Mouse (Mus musculus) 3134 (cell line): ENCODE measurements around the gene 2010315B03Rik.

Experiments
- DNase-seq: peaks from one replicate; pipeline ENCODE4 v3.0.0-alpha.2; 2011; ENCODE audit warnings: low spot score; ENCODE audit not compliant: insufficient read length; ENCODE audit errors: extremely low read depth

The 2010315B03Rik gene

DNA sequence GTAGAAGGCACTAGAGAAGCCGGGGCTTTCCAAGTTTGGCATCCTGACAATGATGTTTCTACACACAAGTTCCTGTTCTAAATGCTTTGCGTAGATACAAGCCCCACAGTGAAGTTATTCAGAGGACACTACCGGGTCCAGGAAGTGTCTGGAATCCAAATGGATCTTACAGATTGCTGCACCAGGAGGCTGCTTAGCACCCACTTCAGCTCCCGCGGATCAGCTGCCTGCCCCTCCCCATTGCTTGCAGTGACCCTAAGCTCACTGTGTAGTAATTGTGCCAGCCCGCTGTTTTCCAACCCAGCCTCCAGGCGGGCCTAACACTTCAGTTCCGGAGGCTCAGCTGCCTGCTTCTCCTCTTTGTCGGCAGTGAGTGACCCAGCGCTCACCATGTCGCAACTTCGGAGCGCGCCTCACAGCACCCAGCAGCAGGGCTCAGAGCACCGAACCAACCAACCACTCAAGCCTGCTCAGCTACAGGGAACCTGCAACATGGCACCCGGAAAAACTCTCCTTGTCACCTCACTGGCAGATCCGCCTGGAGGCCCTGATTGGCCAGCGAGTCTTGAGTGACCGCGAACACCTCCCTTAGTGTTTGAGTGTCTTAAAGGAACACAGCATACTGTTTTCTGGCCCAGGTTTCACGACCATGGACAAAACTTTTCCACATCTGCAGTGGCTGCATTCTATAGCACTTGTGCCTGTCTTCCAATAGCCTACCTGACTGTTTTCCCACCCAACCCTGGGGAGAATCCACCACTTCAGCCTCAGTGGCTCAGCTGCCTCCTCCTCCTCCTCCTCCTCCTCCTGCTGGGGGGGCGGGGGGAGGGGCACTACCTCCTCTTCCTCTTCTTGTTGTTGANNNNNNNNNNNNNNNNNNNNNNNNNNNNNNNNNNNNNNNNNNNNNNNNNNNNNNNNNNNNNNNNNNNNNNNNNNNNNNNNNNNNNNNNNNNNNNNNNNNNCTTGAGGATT is at the start of gene 2010315B03Rik:
Gene 2010315B03Rik (minus strand): TSS at position 526 of the 972 bp plus-strand sequence.
- peak; percentile 87 for DNase-seq

DNA sequence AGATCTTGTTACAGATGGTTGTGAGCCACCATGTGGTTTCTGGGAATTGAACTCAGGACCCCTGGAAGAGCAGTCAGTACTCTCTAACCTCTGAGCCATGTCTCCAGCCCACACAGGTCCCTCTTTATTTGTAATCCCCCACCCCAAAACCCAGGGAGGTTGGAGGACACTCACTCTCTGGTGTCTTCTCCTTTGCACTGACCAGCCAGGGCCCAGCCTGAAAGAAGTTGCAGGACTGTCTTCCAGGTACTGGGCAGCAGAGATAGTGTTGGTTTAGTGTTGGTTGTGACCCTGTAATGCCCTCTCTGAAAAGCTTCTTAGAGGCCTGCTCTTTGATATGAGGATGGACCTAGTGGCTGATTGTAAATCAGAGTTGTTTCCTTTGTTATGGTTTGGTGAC is 994 bp downstream of the 2010315B03Rik start:
- no peak for DNase-seq

DNA sequence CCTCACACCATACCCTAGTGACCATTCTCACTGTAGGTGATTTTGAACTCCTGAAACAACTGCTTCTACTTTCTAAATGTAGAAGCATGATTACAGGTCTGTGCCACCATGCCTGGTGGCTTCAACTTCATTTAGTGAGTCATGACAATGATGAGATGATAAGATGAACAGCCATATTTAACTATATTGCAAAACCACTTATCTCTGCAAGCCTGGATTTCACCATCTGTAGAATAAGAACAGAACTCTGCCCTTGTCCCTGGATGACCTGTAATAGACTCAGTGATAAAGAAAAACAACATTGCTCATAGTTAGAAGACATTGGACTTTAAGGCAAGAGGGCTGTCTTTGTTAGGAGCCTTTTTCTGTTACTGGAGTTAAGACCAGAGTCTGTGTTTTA is 24.2 kb downstream of the 2010315B03Rik start:
- no peak for DNase-seq

DNA sequence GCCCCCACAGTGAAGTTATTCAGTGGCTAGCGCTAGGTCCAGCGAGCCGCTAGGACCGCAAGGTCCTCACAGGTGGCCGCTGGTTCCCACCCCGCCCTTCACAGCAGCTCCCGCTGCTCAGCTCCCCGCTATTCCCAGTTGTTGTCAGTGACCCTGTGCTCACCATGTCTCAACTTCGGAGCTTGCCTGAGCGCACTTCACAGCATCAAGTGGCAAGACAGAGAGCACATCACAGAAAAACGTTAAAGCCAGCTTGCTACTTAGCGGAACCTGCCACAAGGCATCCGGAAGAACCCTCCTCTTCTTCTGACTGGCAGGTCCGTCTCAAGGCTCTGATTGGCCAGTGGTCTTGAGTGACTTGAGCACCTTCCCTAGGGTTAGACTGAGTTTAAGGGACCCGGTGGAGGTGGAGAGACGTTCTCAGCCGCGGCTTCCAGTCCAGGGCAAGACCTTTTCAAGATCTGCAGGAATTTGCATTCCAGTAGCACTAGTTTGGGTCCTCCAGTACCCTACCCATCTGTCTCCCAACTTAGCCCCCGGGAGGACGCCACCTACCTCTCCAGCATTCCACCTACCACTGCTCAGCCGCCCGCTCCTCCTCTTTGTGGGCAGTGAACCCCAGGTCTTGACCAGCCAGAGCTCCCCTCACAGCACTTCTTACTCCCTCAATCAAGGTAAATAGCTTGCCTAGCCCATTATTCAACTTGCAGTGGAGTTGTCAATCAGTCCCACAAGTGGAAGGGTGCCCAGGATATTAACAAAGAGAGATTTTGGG is 30.4 kb downstream of the 2010315B03Rik start:
- DNase-seq: peak; percentile 86

DNA sequence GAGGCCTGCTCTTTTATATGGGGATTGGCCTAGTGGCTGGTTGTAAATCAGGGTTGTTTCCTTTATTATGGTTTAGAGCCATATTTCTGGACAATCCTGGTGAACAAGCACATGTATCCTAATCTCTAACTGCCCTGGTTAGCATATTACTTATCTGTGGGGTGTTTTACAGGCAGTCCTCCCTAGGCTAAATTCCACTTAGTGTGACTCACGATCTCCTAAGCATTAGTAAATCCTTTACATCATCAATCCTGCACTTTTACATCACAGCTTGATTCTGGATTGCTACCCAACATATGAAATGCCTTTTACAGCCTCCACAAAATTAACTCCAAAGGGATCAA is 31.1 kb downstream of the 2010315B03Rik start:
- DNase-seq: no peak

DNA sequence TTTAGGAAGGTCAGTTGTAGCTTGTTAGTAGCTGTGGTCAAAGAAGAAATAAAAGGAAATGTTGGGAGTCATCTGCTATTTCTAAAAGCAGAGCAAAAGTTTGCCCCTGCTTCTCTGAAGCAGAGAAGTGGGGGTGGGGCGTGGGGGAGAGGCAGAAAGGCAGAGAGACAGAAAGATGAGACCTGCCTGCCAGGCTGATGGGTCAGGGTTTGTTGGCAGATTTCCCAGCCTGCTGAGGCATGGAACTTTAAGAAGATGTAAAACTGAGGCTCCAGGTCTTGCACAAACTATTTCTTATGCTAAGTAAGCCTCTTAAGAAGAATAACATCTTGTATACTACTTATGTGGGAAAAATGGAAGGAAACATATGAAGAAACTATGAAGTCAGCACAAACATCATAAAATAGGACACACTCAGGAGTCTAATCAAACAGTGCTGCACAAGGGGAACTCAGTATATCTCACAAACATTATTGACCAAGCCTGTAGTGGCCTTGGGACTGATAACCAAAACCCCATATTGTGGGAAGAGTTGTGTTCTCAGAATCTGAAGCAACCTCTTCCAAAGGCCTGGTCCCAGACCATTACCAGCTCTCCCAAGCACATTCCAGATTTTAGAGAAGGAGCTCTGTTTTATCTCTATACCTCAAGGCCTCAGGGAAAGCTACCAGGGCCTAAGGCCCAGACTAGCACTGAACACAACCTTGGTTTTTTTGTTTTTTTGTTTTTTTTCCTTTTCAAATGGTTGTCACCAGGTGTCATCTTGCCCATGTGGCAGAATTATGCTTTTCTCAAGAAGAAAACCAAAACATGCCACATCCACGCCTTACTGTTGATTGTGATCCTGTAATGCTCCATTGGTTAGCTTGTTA is 31.7 kb downstream of the 2010315B03Rik start:
- DNase-seq: peak; percentile 23

DNA sequence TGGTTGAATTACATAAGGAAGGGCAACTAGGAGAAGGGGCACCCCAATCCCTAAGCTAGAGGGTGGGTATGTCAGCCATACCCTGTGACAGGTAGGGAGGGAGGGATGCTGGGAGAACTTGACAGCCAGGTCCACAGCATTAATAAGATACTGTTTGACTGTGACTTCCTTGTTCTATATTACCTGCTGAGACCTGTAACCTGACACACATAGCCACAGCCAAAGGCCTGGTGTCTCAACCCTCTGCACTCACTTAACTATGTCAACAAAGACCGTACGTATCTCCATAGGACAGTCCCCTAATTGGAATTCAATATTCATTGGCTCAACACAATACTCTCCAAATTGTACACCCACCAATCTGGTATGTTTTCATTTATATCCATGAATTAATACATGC is 33.2 kb downstream of the 2010315B03Rik start:
- no peak for DNase-seq

DNA sequence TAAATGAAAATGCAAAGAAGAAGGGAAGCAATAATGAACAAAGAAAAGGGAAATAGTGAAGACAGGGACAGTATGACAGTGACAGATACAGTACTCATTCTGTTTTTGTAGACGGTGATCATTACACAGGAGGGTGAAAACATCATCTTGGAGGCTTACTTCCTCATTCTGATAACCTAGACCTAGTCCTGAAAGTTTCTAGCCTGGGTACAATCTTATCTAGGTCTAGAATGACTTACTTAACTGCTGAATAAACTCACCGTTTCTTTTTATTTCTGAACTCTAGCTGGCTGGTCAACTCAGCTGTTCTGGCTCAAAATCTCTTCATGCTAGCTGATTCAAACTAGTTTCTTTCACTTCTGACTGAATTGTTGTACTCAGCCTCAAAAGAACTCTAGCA is 37.4 kb downstream of the 2010315B03Rik start:
- DNase-seq: no peak

DNA sequence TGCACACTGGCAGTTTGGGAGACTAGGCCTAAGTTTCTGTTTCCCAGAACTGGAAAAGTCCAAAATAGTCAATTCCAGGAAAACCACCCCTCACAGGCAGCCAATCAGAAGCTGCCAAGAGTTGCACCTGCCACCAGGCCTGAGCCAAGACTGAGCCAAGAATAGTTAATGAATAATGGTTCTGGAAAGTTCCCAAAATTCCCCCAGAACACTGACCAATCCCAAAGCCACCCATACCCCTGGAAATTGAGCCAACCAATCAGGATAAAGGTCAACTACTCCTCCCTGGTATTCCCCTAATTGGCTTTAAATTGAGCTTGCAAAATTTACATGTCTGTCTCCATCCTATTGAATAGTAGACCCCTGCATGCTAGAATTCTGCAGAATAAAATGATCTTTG is 39.3 kb downstream of the 2010315B03Rik start:
- DNase-seq: no peak

DNA sequence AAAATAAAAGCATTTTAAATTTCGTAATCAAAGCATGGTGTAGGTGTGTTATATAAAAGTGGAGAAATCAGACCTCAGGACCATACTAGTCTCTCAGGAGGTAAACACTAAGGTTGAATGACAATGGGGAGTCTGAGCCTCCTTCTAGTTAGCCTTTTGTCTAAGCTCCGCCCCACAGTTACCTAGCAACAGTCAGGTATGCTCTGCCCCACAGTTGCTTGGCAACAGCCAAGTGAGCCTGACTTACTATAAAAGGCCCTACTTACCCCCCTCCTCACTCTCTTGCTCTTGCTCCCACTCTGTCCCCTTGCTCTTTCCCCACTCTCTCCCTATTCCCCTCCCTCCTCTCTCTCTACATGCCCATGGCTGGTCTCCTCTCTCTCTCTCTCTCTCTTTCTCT is 44.6 kb downstream of the 2010315B03Rik start:
- no peak for DNase-seq

DNA sequence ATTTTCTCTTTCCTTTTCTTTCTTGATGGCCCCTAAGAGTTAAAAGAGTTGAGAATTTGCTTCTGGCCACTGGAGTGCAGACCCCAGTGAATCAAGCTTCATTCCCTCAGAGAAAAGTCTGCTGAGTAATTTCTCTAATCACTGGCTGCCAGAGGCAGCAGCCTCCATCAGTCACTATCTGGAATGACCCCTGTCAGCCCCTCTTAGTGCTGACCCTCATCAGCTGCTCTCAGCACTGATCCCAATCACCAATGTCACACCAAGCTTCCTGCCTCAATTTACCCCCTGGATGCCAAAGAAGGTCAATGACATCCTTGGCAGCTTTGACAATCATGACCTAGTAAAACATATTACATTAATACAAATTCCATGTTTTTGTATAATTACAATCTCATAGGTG is 45.0 kb downstream of the 2010315B03Rik start:
- no peak for DNase-seq

DNA sequence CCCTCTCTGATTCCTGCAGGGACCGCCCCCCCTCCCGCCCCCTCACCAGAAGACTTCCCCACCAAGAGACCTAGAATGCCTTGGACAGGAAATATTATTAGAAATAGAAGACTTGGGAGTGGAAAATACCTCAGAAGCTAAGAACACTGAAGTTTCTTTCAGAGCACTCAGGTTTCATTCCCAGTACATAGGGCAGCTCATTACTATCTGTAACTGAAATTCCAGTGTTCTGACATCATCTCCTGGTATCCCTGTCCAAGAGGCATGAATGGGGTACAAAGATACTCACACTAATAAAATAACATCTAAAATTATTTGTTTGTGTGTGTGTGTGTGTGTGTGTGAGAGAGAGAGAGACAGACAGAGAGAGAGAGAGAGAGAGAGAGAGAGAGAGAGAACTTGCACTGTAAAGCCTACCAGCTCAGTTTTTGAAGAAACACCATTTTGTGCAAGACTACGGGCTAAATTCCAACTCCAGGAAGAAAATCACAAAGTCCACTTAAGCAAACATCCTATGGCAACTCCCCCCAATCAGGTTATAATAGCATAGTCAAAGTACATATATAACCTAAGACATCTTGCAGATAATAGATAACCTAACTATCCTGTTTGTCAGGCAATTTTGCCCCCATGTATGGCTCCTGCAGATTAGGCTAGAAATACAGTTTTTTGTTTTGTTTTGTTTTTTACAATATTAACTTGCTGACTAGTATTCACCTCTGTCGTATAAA is 49.3 kb downstream of the 2010315B03Rik start:
- no peak for DNase-seq

DNA sequence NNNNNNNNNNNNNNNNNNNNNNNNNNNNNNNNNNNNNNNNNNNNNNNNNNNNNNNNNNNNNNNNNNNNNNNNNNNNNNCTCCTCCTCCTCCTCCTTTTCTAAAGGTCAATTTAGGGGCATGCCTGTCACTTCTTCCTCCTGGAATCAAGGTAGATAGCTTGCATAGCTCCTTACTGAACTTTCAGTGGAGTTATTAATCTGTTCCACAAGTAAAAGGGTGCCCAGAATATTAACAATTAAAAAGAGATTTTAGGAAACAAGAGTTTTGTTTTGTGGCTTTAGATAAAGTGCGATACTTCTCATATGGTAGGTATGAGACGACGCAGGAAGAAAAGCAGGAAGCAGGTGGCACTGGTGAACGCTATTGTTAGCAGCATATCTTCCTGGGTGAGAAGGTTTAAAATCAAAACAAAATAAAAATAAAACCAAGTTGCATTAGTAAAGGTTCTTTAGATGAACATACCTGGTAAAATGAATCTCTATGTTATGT is 54.4 kb downstream of the 2010315B03Rik start:
- no peak for DNase-seq

DNA sequence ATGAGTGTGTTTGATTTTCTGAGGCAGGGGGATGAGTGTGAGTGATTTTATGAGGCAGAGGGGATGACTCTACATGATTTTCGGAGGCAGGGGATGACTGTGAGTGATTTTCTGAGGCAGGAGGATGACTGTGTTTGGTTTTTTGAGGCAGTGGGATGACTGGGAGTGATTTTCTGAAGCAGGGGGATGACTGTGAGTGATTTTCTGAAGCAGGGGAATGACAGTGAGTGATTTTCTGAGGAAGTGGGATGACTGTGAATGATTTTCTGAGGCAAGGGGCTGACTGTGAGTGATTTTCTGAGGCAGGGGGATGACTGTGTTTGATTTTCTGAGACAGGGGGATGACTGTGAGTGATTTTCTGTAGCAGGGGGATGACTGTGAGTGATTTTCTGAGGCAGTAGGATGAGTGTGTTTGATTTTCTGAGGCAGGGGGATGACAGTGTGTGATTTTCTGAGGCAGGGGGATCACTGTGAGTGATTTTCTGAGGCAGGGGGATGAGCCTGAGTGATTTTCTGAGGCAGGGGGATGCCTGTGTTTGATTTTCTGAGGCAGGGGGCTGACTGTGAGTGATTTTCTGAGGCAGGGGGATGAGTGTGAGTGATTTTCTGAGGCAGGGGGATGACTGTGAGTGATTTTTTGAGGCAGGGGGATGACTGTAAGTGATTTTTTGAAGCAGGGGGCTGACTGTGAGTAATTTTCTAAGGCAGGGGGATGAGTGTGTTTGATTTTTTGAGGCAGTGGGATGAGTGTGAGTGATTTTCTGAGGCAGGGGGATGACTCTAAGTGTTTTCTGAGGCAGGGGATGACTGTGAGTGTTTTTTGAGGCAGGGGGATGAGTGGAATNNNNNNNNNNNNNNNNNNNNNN is 55.1 kb downstream of the 2010315B03Rik start:
- peak; percentile 72 for DNase-seq

DNA sequence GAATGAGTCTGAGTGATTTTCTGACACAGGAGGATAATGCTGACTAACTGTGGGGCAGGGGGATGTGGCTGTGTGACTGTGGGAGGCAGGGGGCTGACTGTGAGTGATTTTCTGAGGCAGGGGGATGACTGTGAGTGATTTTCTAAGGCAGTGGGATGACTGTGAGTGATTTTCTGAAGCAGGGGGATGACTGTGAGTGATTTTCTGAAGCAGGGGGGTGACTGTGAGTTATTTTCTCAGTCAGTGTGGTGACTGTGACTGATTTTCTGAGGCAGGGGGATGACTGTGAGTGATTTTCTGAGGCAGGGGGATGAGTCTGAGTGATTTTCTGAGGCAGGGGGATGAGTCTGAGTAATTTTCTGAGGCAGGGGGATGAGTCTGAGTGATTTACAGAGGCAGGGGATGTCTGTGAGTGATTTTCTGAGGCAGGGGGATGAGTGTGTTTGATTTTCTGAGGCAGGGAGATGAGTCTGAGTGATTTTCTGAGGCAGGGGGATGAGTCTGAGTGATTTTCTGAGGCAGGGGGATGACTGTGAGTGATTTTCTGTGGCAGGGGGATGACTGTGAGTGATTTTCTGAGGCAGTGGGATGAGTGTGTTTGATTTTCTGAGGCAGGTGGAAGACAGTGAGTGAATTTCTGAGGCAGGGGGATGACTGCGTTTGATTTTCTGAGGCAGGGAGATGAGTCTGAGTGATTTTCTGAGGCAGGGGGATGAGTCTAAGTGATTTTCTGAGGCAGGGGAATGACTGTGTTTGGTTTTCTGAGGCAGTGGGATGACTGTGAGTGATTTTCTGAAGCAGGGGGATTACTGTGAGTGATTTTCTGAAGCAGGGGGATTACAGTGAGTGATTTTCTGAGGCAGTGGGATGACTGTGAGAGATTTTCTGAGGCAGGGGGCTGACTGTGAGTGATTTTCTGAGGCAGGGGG is 56.0 kb downstream of the 2010315B03Rik start:
- peak; percentile 52 for DNase-seq

DNA sequence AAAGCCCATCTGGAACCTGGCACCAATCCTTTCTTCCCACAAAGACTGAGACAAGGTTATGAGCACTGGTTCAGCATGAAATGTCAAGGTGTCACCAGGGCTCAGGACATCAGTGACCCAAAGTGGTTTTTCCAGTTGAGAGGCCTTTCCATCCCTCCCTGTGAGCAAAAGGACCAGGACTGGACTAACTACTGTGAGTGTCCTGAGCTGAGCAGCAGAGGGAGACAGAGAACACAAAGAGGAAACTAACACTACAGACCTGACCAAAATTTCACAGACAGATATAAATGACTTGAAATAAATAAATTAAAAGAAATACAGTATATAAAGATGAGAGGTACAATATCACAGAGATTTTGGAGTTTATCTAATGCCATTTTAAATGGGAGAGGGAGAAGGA is 61.1 kb downstream of the 2010315B03Rik start:
- no peak for DNase-seq
